Mouse (Mus musculus) naive thymus-derived CD4-positive, alpha-beta T cell, adult 5 months (primary cell): ENCODE data around the gene Tcaf2. TPM values are rescaled to one million over a fixed set of nuclear protein-coding genes. Genes with fewer than 3 reads are reported as not detected.

Experiments
- polyA plus RNA-seq: library from polyadenylated mRNA; unstranded; fragments of 100-300 nt; shearing (Covaris generic); gene quantifications from one replicate; pipeline ENCODE4 v1.2.1, GENCODE M21; 2017

Gene Tcaf2
- not detected for polyA plus RNA-seq

GRCm38 (mm10) chr6:42644912-42645549 is at the start of gene Tcaf2:
Tcaf2 (minus strand) TSS chr6:42645254.

GRCm38 (mm10) chr6:42597592-42597991 is 47.5 kb downstream of the Tcaf2 start, which contains the start of gene Tcaf3:
Tcaf3 (minus strand) TSS chr6:42597692.

Other genes with a start within 250 kb of the Tcaf2 start
- not detected for gene Tas2r143, start 245.0 kb downstream of the Tcaf2 start, polyA plus RNA-seq
- gene Tas2r135, start 239.8 kb downstream of the Tcaf2 start, polyA plus RNA-seq, result not detected
- gene Tas2r126, start 210.7 kb downstream of the Tcaf2 start, polyA plus RNA-seq, result not detected
- gene Olfr458, start 180.1 kb downstream of the Tcaf2 start, polyA plus RNA-seq, result not detected
- 0.42 TPM for gene Olfr457, start 168.9 kb downstream of the Tcaf2 start, polyA plus RNA-seq
- not detected for gene Olfr456, start 158.0 kb downstream of the Tcaf2 start, polyA plus RNA-seq
- gene Olfr455, start 97.7 kb downstream of the Tcaf2 start, polyA plus RNA-seq, result not detected
- gene Tcaf3, start 47.6 kb downstream of the Tcaf2 start, polyA plus RNA-seq, result not detected
- gene Tcaf1, start 64.8 kb upstream of the Tcaf2 start, polyA plus RNA-seq, result not detected
- gene Olfr453, start 94.1 kb upstream of the Tcaf2 start, polyA plus RNA-seq, result not detected
- not detected for gene Olfr38, start 111.2 kb upstream of the Tcaf2 start, polyA plus RNA-seq
- gene Olfr452, start 139.8 kb upstream of the Tcaf2 start, polyA plus RNA-seq, result not detected
- gene Olfr450, start 166.7 kb upstream of the Tcaf2 start, polyA plus RNA-seq, result not detected
- gene Olfr449, start 189.1 kb upstream of the Tcaf2 start, polyA plus RNA-seq, result not detected
- not detected for gene Olfr448, start 245.2 kb upstream of the Tcaf2 start, polyA plus RNA-seq